Mouse (Mus musculus) limb, embryonic 13.5 days (tissue): ENCODE measurements around the gene Gnat3. TPM values are rescaled to one million over a fixed set of nuclear protein-coding genes. Genes with fewer than 3 reads are reported as not detected.

Experiments used
- ATAC-seq: fragments of 200-750 bp; cut with Nextera tagmentation; 2 replicates; pipeline ENCODE4 v1.8.0; 2017; ENCODE audit warnings: low read depth, moderate number of reproducible peaks, moderate TSS enrichment; ENCODE audit not compliant: low FRiP score
- H3K27ac ChIP-seq: fragments of 300-500 bp; sonication (generic); 2 replicates; pipeline ENCODE4 v1.5.1; 2015; ENCODE audit warnings: inconsistent platforms, mild to moderate bottlenecking, moderate library complexity
- H3K27me3 ChIP-seq: fragments of 300-500 bp; sonication (generic); 2 replicates; pipeline ENCODE4 v1.6.1; 2015; ENCODE audit warnings: mild to moderate bottlenecking, inconsistent platforms
- H3K36me3 ChIP-seq: fragments of 300-500 bp; sonication (generic); 2 replicates; pipeline ENCODE4 v1.6.1; 2015; ENCODE audit warnings: inconsistent platforms, mild to moderate bottlenecking, moderate library complexity
- H3K4me1 ChIP-seq: fragments of 300-500 bp; sonication (generic); 2 replicates; pipeline ENCODE4 v1.6.1; 2015; ENCODE audit warnings: inconsistent platforms
- H3K4me2 ChIP-seq: fragments of 300-500 bp; sonication (generic); replicated peaks from 2 replicates; pipeline ENCODE4 v1.6.1; 2015; ENCODE audit warnings: inconsistent platforms, mild to moderate bottlenecking, moderate library complexity
- H3K4me3 ChIP-seq: fragments of 300-500 bp; sonication (generic); 2 replicates; pipeline ENCODE4 v1.5.1; 2015; ENCODE audit warnings: moderate library complexity, mild to moderate bottlenecking, inconsistent platforms
- H3K9ac ChIP-seq: fragments of 300-500 bp; sonication (generic); 2 replicates; pipeline ENCODE4 v1.6.1; 2015; ENCODE audit warnings: mild to moderate bottlenecking, inconsistent platforms
- H3K9me3 ChIP-seq: fragments of 300-500 bp; sonication (generic); 2 replicates; pipeline ENCODE4 v1.6.1; 2016; ENCODE audit warnings: inconsistent platforms
- WGBS: fragments of 180-500 bp; shearing (Covaris S2); methylation state at CpG from one replicate; pipeline ENCODE4 v1.1.7; 2015; 5-methylcytosine and 5-hydroxymethylcytosine counted together
- polyA plus RNA-seq: library from polyadenylated mRNA; unstranded; fragments of >200 nt; fragmentation: Nextera tagmentation; extraction: Ambion mirVana; gene quantifications from 2 replicates; pipeline ENCODE4 v1.2.1, GENCODE M21; 2015

Gnat3 gene
- polyA plus RNA-seq, 1 experiment from 2014 or later: not detected

- ATAC-seq: no peak
- 55% methylated on average over 5 of the region's 5 CpGs for WGBS
Observed at GRCm38 (mm10) chr5:17980501-17981121, 18.3 kb downstream of the Gnat3 start.

GRCm38 (mm10) chr5:17982770-17983169 lies 20.4 kb downstream of the Gnat3 start:
- peak; percentile 80 for ATAC-seq

More at GRCm38 (mm10) chr5:17980501-17981121, 18.3 kb downstream of the Gnat3 start:
- no peaks in the 10 kb centered on the region for H3K9me3 ChIP-seq
- H3K4me2 ChIP-seq: no peak overlapping the region
- no peak overlapping the region for H3K27ac ChIP-seq
- no peaks in the 10 kb centered on the region for H3K36me3 ChIP-seq
- no peaks in the 10 kb centered on the region for H3K4me1 ChIP-seq
- no peak overlapping the region for H3K4me3 ChIP-seq
- H3K9ac ChIP-seq: no peak overlapping the region
- no peaks in the 10 kb centered on the region for H3K27me3 ChIP-seq

GRCm38 (mm10) chr5:17984522-17984921 lies 22.2 kb downstream of the Gnat3 start:
- no peak overlapping the region for H3K4me2 ChIP-seq

More at GRCm38 (mm10) chr5:17982770-17983169, 20.4 kb downstream of the Gnat3 start:
- no peaks in the 10 kb centered on the region for H3K9me3 ChIP-seq
- H3K4me2 ChIP-seq: no peak overlapping the region
- H3K36me3 ChIP-seq: no peaks in the 10 kb centered on the region
- 69% methylated on average over 4 of the region's 4 CpGs for WGBS
- no peaks in the 10 kb centered on the region for H3K27me3 ChIP-seq
- H3K4me3 ChIP-seq: no peak overlapping the region
- no peak overlapping the region for H3K9ac ChIP-seq
- no peak overlapping the region for H3K27ac ChIP-seq
- no peaks in the 10 kb centered on the region for H3K4me1 ChIP-seq

GRCm38 (mm10) chr5:17986611-17987010 lies 24.3 kb downstream of the Gnat3 start:
- Histone ChIP-seq H3K4me1 (no peaks in the 10 kb centered on the region), H3K4me2 (no peak overlapping the region), H3K27me3 (no peaks in the 10 kb centered on the region), H3K27ac (no peak overlapping the region), H3K9ac (no peak overlapping the region), H3K9me3 (no peaks in the 10 kb centered on the region), H3K4me3 (no peak overlapping the region), H3K36me3 (no peaks in the 10 kb centered on the region)
- no peak for ATAC-seq
- WGBS: 72% methylated on average over 3 of the region's 3 CpGs

More at GRCm38 (mm10) chr5:17984522-17984921, 22.2 kb downstream of the Gnat3 start:
- H3K9me3 ChIP-seq: no peaks in the 10 kb centered on the region
- no peaks in the 10 kb centered on the region for H3K4me1 ChIP-seq
- no peaks in the 10 kb centered on the region for H3K36me3 ChIP-seq
- H3K9ac ChIP-seq: no peak overlapping the region
- H3K4me3 ChIP-seq: no peak overlapping the region
- 87% methylated on average over 3 of the region's 3 CpGs for WGBS
- no peak overlapping the region for H3K27ac ChIP-seq
- no peaks in the 10 kb centered on the region for H3K27me3 ChIP-seq
- peak; percentile 48; the same call in 1 of the 2 replicates for ATAC-seq

- WGBS: 76% methylated on average over 6 of the region's 6 CpGs
- no peak for ATAC-seq
Observed at GRCm38 (mm10) chr5:17990618-17991017, 28.3 kb downstream of the Gnat3 start.

GRCm38 (mm10) chr5:17999570-17999969 lies 37.2 kb downstream of the Gnat3 start:
- Histone ChIP-seq H3K36me3 (no peaks in the 10 kb centered on the region), H3K9me3 (no peaks in the 10 kb centered on the region), H3K27me3 (no peaks in the 10 kb centered on the region), H3K9ac (no peak overlapping the region), H3K4me3 (no peak overlapping the region), H3K4me2 (no peak overlapping the region), H3K4me1 (no peaks in the 10 kb centered on the region), H3K27ac (no peak overlapping the region)
- 76% methylated on average over 2 of the region's 2 CpGs for WGBS
- no peak for ATAC-seq

More at GRCm38 (mm10) chr5:17990618-17991017, 28.3 kb downstream of the Gnat3 start:
- Histone ChIP-seq H3K4me1 (no peaks in the 10 kb centered on the region), H3K4me2 (no peak overlapping the region), H3K27ac (no peak overlapping the region), H3K27me3 (no peaks in the 10 kb centered on the region), H3K9me3 (no peaks in the 10 kb centered on the region), H3K9ac (no peak overlapping the region), H3K4me3 (no peak overlapping the region), H3K36me3 (no peaks in the 10 kb centered on the region)

GRCm38 (mm10) chr5:18000185-18000584 lies 37.8 kb downstream of the Gnat3 start:
- Histone ChIP-seq H3K9me3 (no peaks in the 10 kb centered on the region), H3K4me2 (no peak overlapping the region), H3K27me3 (no peaks in the 10 kb centered on the region), H3K36me3 (no peaks in the 10 kb centered on the region), H3K4me3 (no peak overlapping the region), H3K27ac (no peak overlapping the region), H3K9ac (no peak overlapping the region), H3K4me1 (no peaks in the 10 kb centered on the region)
- WGBS: 77% methylated on average over 6 of the region's 6 CpGs
- no peak for ATAC-seq

- 35% methylated on average over 4 of the region's 4 CpGs for WGBS
- no peak overlapping the region for H3K27ac ChIP-seq
- no peak overlapping the region for H3K4me2 ChIP-seq
- H3K9ac ChIP-seq: no peak overlapping the region
- H3K4me1 ChIP-seq: no peaks in the 10 kb centered on the region
- no peaks in the 10 kb centered on the region for H3K9me3 ChIP-seq
- no peak overlapping the region for H3K4me3 ChIP-seq
- no peak for ATAC-seq
- no peaks in the 10 kb centered on the region for H3K36me3 ChIP-seq
- no peaks in the 10 kb centered on the region for H3K27me3 ChIP-seq
Observed at GRCm38 (mm10) chr5:18001646-18002045, 39.3 kb downstream of the Gnat3 start.

GRCm38 (mm10) chr5:18003675-18004074 lies 41.3 kb downstream of the Gnat3 start:
- WGBS: 81% methylated on average over 6 of the region's 6 CpGs
- Histone ChIP-seq H3K27me3 (no peaks in the 10 kb centered on the region), H3K4me2 (no peak overlapping the region), H3K4me3 (no peak overlapping the region), H3K9ac (no peak overlapping the region), H3K36me3 (no peaks in the 10 kb centered on the region), H3K27ac (no peak overlapping the region), H3K4me1 (no peaks in the 10 kb centered on the region), H3K9me3 (no peaks in the 10 kb centered on the region)
- ATAC-seq: no peak

- Histone ChIP-seq H3K4me3 (no peak overlapping the region), H3K9ac (no peak overlapping the region), H3K4me1 (no peaks in the 10 kb centered on the region), H3K27ac (no peak overlapping the region), H3K4me2 (no peak overlapping the region), H3K9me3 (no peaks in the 10 kb centered on the region), H3K36me3 (no peaks in the 10 kb centered on the region), H3K27me3 (no peaks in the 10 kb centered on the region)
- no peak for ATAC-seq
- WGBS: 78% methylated on average over 3 of the region's 3 CpGs
Observed at GRCm38 (mm10) chr5:18004824-18005611, 42.7 kb downstream of the Gnat3 start.

- no peaks in the 10 kb centered on the region for H3K9me3 ChIP-seq
- no peaks in the 10 kb centered on the region for H3K36me3 ChIP-seq
- H3K4me3 ChIP-seq: no peak overlapping the region
- no peak for ATAC-seq
- 86% methylated on average over 2 of the region's 2 CpGs for WGBS
- no peak overlapping the region for H3K9ac ChIP-seq
- no peak overlapping the region for H3K4me2 ChIP-seq
- no peak overlapping the region for H3K27ac ChIP-seq
- H3K27me3 ChIP-seq: no peaks in the 10 kb centered on the region
- no peaks in the 10 kb centered on the region for H3K4me1 ChIP-seq
Observed at GRCm38 (mm10) chr5:18006157-18006556, 43.8 kb downstream of the Gnat3 start.

GRCm38 (mm10) chr5:18007067-18007466 lies 44.7 kb downstream of the Gnat3 start:
- H3K4me1 ChIP-seq: no peaks in the 10 kb centered on the region
- no peaks in the 10 kb centered on the region for H3K36me3 ChIP-seq
- ATAC-seq: no peak
- H3K27me3 ChIP-seq: no peaks in the 10 kb centered on the region
- H3K27ac ChIP-seq: no peak overlapping the region
- H3K9me3 ChIP-seq: no peaks in the 10 kb centered on the region
- H3K4me2 ChIP-seq: no peak overlapping the region
- no peak overlapping the region for H3K4me3 ChIP-seq
- H3K9ac ChIP-seq: no peak overlapping the region
